Mouse (Mus musculus) hindbrain, embryonic 12.5 days (tissue): ENCODE data around the gene Lamc3. TPM values are rescaled to one million over a fixed set of nuclear protein-coding genes. Genes with fewer than 3 reads are reported as not detected.
A peak's percentile ranks its signal among the peaks of the same experiment; 100 is the strongest.

ENCODE experiments used
- ATAC-seq: fragments of 200-750 bp; cut with Nextera tagmentation; 2 replicates; pipeline ENCODE4 v1.8.0; 2017; ENCODE audit warnings: moderate TSS enrichment; ENCODE audit not compliant: low FRiP score
- H3K27ac ChIP-seq: fragments of 300-500 bp; sonication (generic); 2 replicates; pipeline ENCODE4 v1.5.1; 2016; ENCODE audit warnings: mild to moderate bottlenecking
- H3K27me3 ChIP-seq: fragments of 300-500 bp; sonication (generic); 2 replicates; pipeline ENCODE4 v1.6.1; 2016; ENCODE audit warnings: mild to moderate bottlenecking
- H3K36me3 ChIP-seq: fragments of 300-500 bp; sonication (generic); 2 replicates; pipeline ENCODE4 v1.6.1; 2016; ENCODE audit warnings: mild to moderate bottlenecking
- H3K4me1 ChIP-seq: fragments of 300-500 bp; sonication (generic); 2 replicates; pipeline ENCODE4 v1.6.1; 2016
- H3K4me2 ChIP-seq: fragments of 300-500 bp; sonication (generic); replicated peaks from 2 replicates; pipeline ENCODE4 v1.6.1; 2016; ENCODE audit warnings: mild to moderate bottlenecking
- H3K4me3 ChIP-seq: fragments of 300-500 bp; sonication (generic); 2 replicates; pipeline ENCODE4 v1.5.1; 2016; ENCODE audit warnings: mild to moderate bottlenecking
- H3K9ac ChIP-seq: fragments of 300-500 bp; sonication (generic); 2 replicates; pipeline ENCODE4 v1.6.1; 2016; ENCODE audit warnings: mild to moderate bottlenecking, moderate library complexity
- H3K9me3 ChIP-seq: fragments of 300-500 bp; sonication (generic); replicated peaks from 2 replicates; pipeline ENCODE4 v1.6.1; 2016; ENCODE audit warnings: mild to moderate bottlenecking
- WGBS: fragments of 180-500 bp; shearing (Covaris S2); methylation state at CpG from one replicate; pipeline ENCODE4 v1.1.7; 2016; 5-methylcytosine and 5-hydroxymethylcytosine counted together
- polyA plus RNA-seq: library from polyadenylated mRNA; unstranded; fragments of >200 nt; fragmentation: Nextera tagmentation; extraction: Ambion mirVana; gene quantifications from 2 replicates; pipeline ENCODE4 v1.2.1, GENCODE M21; 2016

Lamc3 gene
- polyA plus RNA-seq, 1 experiment from 2014 or later = 7.6 TPM

DNA sequence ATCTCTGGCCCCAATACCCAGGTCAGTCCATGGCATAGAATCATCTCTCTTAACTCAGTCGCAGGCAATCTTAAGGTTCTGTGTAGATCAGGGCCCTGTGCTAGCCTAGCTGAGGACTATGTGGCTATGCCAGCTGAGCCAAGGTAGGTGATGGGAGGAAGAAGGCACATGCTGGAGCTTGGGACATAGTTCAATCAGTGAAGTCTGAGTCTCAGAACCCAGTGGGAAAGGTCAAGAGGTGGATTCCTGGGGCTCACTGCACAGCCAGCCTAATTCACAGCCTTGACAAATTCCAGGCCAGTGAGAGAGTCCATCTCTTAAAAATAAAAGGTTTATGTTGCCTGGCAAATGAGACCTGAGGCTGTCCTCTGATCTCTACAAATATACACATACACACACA, 23.3 kb upstream of the Lamc3 start:
- Histone ChIP-seq H3K4me2 (no peak overlapping the region), H3K9me3 (no peaks in the 10 kb centered on the region), H3K9ac (no peak overlapping the region), H3K4me1 (peaks cover 26% of the 10 kb centered on the region), H3K4me3 (no peak overlapping the region), H3K36me3 (no peaks in the 10 kb centered on the region), H3K27ac (no peak overlapping the region), H3K27me3 (peaks cover 6% of the 10 kb centered on the region; the same call in 1 of the 2 replicates)
- 95% methylated on average over 1 of the region's 1 CpGs for WGBS
- no peak for ATAC-seq

DNA sequence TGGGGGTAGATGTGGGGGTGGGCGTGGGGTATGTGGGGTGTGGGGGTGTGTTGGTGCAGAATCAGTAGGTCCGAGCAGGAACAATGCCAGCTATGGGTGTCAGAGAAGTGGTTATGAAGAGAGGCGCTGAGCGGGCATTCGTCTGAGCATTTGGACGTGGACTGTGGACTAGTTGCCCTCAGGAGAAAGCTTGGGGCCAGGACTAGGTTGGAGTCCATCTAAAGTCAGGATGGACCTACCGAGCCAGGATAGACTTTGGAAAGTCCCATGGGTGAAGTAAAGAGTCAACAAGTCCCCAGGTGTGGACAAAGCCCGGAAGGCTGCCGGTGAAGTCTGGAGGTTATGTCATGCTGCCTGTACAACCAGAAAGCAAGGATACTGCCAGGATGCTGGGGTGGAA, 22.2 kb upstream of the Lamc3 start:
- H3K27ac ChIP-seq = no peak overlapping the region
- ATAC-seq = no peak
- no peaks in the 10 kb centered on the region for H3K36me3 ChIP-seq
- peaks cover 15% of the 10 kb centered on the region for H3K4me1 ChIP-seq
- no peaks in the 10 kb centered on the region for H3K9me3 ChIP-seq
- no peak overlapping the region for H3K4me2 ChIP-seq
- 90% methylated on average over 9 of the region's 9 CpGs for WGBS
- no peak overlapping the region for H3K4me3 ChIP-seq
- H3K9ac ChIP-seq = no peak overlapping the region
- H3K27me3 ChIP-seq = no peaks in the 10 kb centered on the region

DNA sequence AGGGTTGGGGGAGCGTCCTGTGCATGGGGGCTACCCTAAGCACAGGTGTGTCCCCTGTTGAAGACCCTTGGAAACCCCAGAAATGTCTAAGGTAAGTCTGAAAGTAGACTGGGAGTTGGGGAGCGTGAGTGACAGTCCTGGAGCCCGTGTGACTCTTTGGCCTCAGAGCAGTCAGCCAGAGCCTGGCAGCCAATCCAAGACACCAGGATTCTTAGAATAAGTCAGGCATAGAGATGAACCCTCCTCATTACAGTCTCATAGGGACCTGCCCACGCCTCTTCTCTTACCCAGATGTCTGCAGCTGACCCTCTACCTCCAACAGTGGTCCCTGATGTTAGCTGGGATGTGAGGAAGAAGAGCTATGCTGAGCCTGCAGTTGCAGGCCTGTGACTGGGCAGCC, 21.8 kb upstream of the Lamc3 start:
- Histone ChIP-seq H3K4me3 (no peak overlapping the region), H3K4me1 (peaks cover 12% of the 10 kb centered on the region), H3K27ac (0 out of 2 replicates have a peak overlapping the region, but pooled peaks have one; percentile 12), H3K9me3 (no peaks in the 10 kb centered on the region), H3K27me3 (no peaks in the 10 kb centered on the region), H3K36me3 (no peaks in the 10 kb centered on the region), H3K9ac (no peak overlapping the region), H3K4me2 (no peak overlapping the region)
- WGBS = 66% methylated on average over 4 of the region's 4 CpGs
- ATAC-seq = no peak

DNA sequence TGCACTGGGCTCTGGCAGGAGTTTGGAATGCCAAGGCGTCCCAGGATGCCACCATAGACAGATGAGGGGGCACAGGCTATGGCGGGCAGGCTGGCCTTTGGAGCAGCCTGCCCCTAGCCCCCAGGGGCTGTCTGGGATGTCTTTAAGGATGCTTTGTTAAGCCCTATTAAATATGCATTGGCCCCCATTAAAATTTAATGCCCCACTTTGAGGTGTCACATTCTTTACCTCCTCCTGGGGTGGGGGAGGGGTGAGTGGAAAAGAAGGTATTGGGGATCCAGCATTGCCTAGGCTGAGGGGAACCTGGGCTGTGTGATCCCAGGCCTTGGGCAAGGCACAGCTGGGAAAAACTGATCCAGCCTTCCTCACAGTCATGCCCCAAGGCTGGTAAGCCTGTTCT, 21.3 kb upstream of the Lamc3 start:
- Histone ChIP-seq H3K4me1 (peaks cover 11% of the 10 kb centered on the region), H3K27me3 (no peaks in the 10 kb centered on the region), H3K4me2 (no peak overlapping the region), H3K9me3 (no peaks in the 10 kb centered on the region), H3K36me3 (no peaks in the 10 kb centered on the region), H3K4me3 (no peak overlapping the region), H3K9ac (no peak overlapping the region), H3K27ac (0 out of 2 replicates have a peak overlapping the region, but pooled peaks have one; percentile 12)
- WGBS = 31% methylated on average over 2 of the region's 2 CpGs
- no peak for ATAC-seq

DNA sequence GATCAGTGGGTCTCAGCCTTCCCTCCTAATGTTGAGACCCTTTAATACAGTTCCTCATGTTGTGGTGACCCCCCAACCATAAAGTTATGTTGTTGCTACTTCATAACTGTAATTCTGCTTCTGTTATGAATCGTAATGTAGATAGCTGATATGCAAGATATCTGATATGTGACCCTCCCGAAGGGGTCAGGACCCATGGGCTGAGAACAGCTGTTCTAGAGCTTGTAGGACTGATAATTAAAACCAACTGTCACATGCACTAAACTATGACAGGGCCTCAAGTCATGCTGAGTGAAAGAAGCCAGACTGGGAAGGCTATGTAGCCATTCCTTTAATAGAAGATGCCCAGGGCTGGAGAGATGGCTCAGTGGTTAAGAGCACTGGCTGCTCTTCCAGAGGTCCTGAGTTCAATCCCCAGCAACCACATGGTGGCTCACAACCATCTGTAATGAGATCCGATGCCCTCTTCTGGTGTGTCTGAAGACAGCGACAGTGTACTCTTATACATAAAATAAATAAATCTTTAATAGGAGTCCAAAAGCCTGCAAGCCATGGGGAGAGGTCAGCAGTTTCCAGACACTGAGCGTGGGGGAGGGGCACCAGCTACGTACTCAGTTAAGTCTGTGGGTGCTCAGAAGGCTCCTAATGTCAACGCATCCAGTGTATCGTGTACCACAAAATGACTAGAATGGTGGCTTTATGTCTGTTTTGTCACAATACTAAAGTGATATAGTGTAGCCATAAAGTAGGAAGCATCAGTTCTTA, 19.1 kb upstream of the Lamc3 start:
- Histone ChIP-seq H3K4me2 (no peak overlapping the region), H3K27me3 (no peaks in the 10 kb centered on the region), H3K36me3 (no peaks in the 10 kb centered on the region), H3K27ac (no peak overlapping the region), H3K9me3 (no peaks in the 10 kb centered on the region), H3K4me3 (no peak overlapping the region), H3K9ac (no peak overlapping the region), H3K4me1 (peaks cover 11% of the 10 kb centered on the region)
- 76% methylated on average over 8 of the region's 8 CpGs for WGBS
- ATAC-seq = no peak

DNA sequence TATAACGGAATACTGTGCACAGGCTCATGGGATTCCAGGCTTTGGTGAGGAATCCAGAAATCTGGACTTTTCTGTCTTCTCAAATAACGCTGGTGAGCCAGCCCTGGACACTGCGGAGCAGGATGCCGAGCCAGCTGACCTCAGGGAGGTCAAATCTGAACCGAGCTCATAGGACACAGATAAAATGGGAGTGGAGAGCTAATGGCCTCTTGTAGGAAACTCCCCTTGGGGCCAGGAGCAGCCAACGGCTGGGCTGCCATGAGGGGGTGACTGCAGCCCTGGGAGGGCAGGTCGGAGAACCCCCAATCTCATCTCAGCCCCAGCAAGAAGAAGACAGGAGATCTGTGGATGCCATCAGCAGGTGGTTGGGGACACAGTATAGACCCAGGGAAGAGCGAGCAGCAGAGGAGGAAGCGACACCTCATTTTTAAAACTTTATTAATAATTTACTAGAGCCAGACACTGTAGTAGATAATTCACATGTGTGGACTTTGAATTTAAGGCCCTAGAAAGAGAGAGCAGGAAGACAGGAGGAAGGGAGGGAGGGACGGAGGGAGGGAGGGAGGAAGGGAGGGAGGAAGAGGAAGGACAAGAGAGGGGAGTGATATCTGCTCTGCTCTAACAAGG, 18.4 kb upstream of the Lamc3 start:
- 66% methylated on average over 10 of the region's 10 CpGs for WGBS
- no peak overlapping the region for H3K9ac ChIP-seq
- H3K4me2 ChIP-seq = no peak overlapping the region
- H3K27me3 ChIP-seq = no peaks in the 10 kb centered on the region
- H3K9me3 ChIP-seq = no peaks in the 10 kb centered on the region
- H3K27ac ChIP-seq = no peak overlapping the region
- no peak overlapping the region for H3K4me3 ChIP-seq
- ATAC-seq = no peak
- no peaks in the 10 kb centered on the region for H3K36me3 ChIP-seq
- H3K4me1 ChIP-seq = peaks cover 11% of the 10 kb centered on the region

DNA sequence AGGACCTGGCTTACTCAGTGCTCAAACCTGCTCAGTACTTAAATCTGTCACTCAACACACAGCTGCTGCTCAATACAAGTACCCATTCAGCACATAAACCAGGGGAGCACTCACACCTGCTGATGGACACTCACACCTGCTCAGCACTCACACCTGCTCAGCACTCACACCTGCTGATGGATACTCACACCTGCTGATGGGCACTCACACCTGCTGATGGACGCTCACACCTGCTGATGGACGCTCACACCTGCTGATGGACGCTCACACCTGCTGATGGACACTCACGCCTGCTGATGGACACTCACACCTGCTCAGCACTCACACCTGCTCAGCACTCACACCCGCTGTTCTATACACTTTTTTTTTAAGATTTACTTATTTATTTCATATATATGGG, 17.4 kb upstream of the Lamc3 start:
- Histone ChIP-seq H3K4me1 (peaks cover 19% of the 10 kb centered on the region), H3K27ac (no peak overlapping the region), H3K9ac (no peak overlapping the region), H3K4me3 (no peak overlapping the region), H3K9me3 (no peaks in the 10 kb centered on the region), H3K36me3 (no peaks in the 10 kb centered on the region), H3K27me3 (no peaks in the 10 kb centered on the region), H3K4me2 (no peak overlapping the region)
- 97% methylated on average over 5 of the region's 5 CpGs for WGBS
- ATAC-seq = no peak

DNA sequence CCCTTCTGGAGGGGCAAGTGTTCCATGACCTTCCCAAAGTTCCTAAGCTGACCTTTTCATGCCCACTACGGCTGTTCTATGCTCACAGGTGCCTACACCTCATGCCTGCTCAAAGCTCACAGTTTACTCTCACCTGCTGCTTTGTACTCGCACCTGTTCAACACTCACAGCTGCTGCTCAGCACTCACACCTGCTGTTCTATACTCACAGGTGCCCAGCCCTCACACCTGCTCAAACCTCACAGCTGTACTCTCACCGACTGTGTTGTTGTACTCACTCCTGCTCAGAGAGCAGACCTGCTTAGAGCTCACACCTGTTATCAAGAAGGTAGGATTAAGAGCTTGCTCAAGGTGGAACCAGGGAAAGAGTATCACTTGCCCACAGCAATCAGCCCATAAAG, 16.4 kb upstream of the Lamc3 start:
- no peak overlapping the region for H3K27ac ChIP-seq
- H3K9ac ChIP-seq = no peak overlapping the region
- no peaks in the 10 kb centered on the region for H3K36me3 ChIP-seq
- 79% methylated on average over 3 of the region's 3 CpGs for WGBS
- ATAC-seq = no peak
- H3K27me3 ChIP-seq = no peaks in the 10 kb centered on the region
- H3K4me3 ChIP-seq = no peak overlapping the region
- H3K9me3 ChIP-seq = no peaks in the 10 kb centered on the region
- H3K4me1 ChIP-seq = peaks cover 14% of the 10 kb centered on the region
- no peak overlapping the region for H3K4me2 ChIP-seq

DNA sequence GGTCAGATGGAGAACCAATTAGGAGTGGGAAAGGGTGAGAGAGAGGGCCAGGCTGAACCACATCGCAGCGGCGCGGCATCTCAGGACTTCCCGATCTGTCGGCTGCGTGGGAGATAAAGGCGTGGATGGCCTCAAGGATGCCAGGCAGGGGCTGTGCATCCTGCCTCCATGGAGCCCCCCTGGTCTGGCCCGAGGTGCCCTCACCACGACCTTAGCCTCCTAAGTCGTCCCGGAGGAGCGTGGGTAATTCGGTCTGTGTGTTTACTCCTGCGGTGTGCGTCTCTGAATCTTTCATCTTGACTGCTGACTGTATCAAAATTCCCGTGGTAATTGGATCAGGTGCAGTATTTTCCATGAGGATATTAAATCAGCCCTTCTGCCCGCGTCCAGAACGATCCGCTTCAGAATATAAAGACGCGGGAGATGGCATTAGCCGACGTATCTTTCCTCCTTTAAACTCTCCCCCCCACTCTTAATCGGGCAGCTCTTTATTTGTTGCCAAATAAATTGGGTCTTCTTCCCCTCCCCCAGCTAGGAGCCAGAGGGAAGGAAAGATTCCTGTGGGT, 12.7 kb upstream of the Lamc3 start:
- 57% methylated on average over 26 of the region's 26 CpGs for WGBS
- Histone ChIP-seq H3K4me1 (peaks cover 20% of the 10 kb centered on the region), H3K36me3 (no peaks in the 10 kb centered on the region), H3K27ac (peak overlapping the region; percentile 60; the same call in 1 of the 2 replicates), H3K9me3 (no peaks in the 10 kb centered on the region), H3K9ac (no peak overlapping the region), H3K4me3 (no peak overlapping the region), H3K4me2 (0 out of 2 replicates have a peak overlapping the region, but pooled peaks have one; percentile 17), H3K27me3 (peaks cover 19% of the 10 kb centered on the region; the same call in 1 of the 2 replicates)
- ATAC-seq = peak; percentile 47; the same call in 1 of the 2 replicates

DNA sequence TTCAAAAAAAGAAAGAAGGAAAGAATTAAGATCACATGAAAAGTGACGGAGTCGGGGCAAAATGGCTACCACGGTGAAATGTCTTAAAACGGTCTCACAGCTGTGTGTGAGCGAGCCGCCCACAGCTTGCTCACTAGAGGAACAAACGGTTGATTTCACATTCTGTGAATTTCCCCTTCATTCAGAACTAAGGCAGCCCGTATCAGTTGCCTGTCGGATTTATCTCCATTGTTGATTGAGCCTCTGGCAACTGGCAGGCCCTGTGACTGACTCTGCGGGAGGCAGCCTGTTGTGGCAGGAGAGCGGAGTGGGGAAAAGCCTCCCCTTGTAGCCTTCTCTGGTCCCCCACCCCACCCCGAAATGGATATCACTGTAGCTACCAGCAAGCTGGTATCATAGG, 10.6 kb upstream of the Lamc3 start:
- Histone ChIP-seq H3K4me1 (peaks cover 27% of the 10 kb centered on the region), H3K27me3 (peaks cover 36% of the 10 kb centered on the region), H3K36me3 (no peaks in the 10 kb centered on the region), H3K9ac (no peak overlapping the region), H3K27ac (no peak overlapping the region), H3K4me2 (no peak overlapping the region), H3K4me3 (no peak overlapping the region), H3K9me3 (no peaks in the 10 kb centered on the region)
- no peak for ATAC-seq
- WGBS = 21% methylated on average over 12 of the region's 12 CpGs

DNA sequence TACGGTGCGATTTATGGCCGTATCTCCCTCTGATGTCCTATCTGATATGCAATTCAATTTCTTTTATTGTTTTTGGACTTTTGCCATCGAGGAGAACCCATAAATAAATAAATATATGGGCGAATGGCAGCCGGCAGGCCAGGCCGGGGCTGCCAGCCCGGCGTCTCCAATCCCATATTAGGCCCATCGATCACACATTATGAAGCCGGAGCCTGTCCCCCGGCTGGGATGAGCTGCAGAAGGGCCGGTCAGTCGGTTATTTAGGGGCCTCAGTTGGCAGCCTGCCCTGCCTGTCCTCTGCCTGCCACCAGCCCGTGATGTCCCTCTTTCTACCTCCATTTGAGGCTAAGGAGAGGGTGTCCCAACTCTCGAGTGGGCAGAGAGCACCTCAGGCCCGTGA, 8.5 kb upstream of the Lamc3 start:
- no peak for ATAC-seq
- 79% methylated on average over 17 of the region's 17 CpGs for WGBS
- peaks cover 57% of the 10 kb centered on the region for H3K27me3 ChIP-seq

DNA sequence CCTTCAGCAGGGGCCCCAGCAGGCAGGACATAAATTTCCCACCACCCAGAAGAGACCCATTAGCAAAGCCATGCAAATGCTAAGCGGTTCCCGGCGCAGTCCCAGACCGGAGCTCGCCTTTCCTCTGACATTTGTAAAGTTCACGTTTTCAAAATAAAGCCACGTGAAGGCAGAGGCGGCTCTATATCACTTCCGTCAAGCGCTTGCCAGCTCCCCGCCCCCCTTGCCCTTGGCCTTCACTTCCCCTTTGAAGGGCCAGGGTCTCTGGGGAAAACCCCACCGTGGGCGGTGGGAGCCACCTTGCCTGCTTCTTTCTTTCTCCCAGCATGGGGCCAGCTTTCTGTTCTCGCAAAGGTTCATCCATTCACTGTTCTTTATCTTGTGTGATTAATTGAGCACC, 6.2 kb upstream of the Lamc3 start:
- Histone ChIP-seq H3K4me2 (no peak overlapping the region), H3K36me3 (no peaks in the 10 kb centered on the region), H3K9ac (no peak overlapping the region), H3K27me3 (peaks cover 79% of the 10 kb centered on the region), H3K4me3 (no peak overlapping the region), H3K9me3 (no peaks in the 10 kb centered on the region), H3K4me1 (peaks cover 23% of the 10 kb centered on the region), H3K27ac (no peak overlapping the region)
- WGBS = 6% methylated on average over 14 of the region's 14 CpGs
- no peak for ATAC-seq

More for the DNA sequence above, 8.5 kb upstream of the Lamc3 start:
- Histone ChIP-seq H3K4me3 (no peak overlapping the region), H3K9ac (no peak overlapping the region), H3K27ac (no peak overlapping the region), H3K9me3 (no peaks in the 10 kb centered on the region), H3K4me2 (no peak overlapping the region), H3K36me3 (no peaks in the 10 kb centered on the region), H3K4me1 (peaks cover 34% of the 10 kb centered on the region)
